Mouse (Mus musculus) kidney, embryonic 14.5 days (tissue): ENCODE results near the gene Bdkrb1. TPM values are rescaled to one million over a fixed set of nuclear protein-coding genes. Genes with fewer than 3 reads are reported as not detected.

Experiments used
- ATAC-seq: fragments of 200-750 bp; cut with Nextera tagmentation; 2 replicates; pipeline ENCODE4 v1.8.0; 2017; ENCODE audit warnings: moderate number of reproducible peaks, mild to moderate bottlenecking, moderate TSS enrichment, moderate library complexity; ENCODE audit not compliant: low FRiP score, low TSS enrichment
- H3K27ac ChIP-seq: fragments of 300-500 bp; sonication (generic); 2 replicates; pipeline ENCODE4 v1.5.1; 2014; ENCODE audit warnings: low read depth, mild to moderate bottlenecking, low read length, moderate library complexity, mixed read lengths
- H3K27me3 ChIP-seq: fragments of 300-500 bp; sonication (generic); 2 replicates; pipeline ENCODE4 v1.6.1; 2014; ENCODE audit warnings: mild to moderate bottlenecking, low read length; ENCODE audit not compliant: control insufficient read depth, insufficient read depth
- H3K36me3 ChIP-seq: fragments of 300-500 bp; sonication (generic); 2 replicates; pipeline ENCODE4 v1.6.1; 2014; ENCODE audit warnings: low read length, mixed read lengths; ENCODE audit not compliant: control insufficient read depth, insufficient read depth
- H3K4me1 ChIP-seq: fragments of 300-500 bp; sonication (generic); 2 replicates; pipeline ENCODE4 v1.6.1; 2014; ENCODE audit warnings: low read length, mixed read lengths; ENCODE audit not compliant: control insufficient read depth, insufficient read depth
- H3K4me2 ChIP-seq: fragments of 300-500 bp; sonication (generic); replicated peaks from 2 replicates; pipeline ENCODE4 v1.6.1; 2014; ENCODE audit warnings: low read depth, mild to moderate bottlenecking, low read length
- H3K4me3 ChIP-seq: fragments of 300-500 bp; sonication (generic); 2 replicates; pipeline ENCODE4 v1.5.1; 2014; ENCODE audit warnings: mild to moderate bottlenecking, low read length
- H3K9ac ChIP-seq: fragments of 300-500 bp; sonication (generic); 2 replicates; pipeline ENCODE4 v1.6.1; 2014; ENCODE audit warnings: low read depth, mild to moderate bottlenecking, low read length, moderate library complexity
- H3K9me3 ChIP-seq: fragments of 300-500 bp; sonication (generic); 2 replicates; pipeline ENCODE4 v1.6.1; 2016; ENCODE audit warnings: low read length; ENCODE audit not compliant: control insufficient read depth
- WGBS: fragments of 180-500 bp; shearing (Covaris S2); extraction: QIAGEN DNeasy Blood & Tissue Kit; methylation state at CpG from one replicate; pipeline ENCODE4 v1.1.7; 2014; 5-methylcytosine and 5-hydroxymethylcytosine counted together
- polyA plus RNA-seq: library from polyadenylated mRNA; unstranded; fragments of >200 nt; fragmentation: Nextera tagmentation; extraction: Ambion mirVana; gene quantifications from 2 replicates; pipeline ENCODE4 v1.2.1, GENCODE M21; 2014

The Bdkrb1 gene
- polyA plus RNA-seq, 1 experiment from 2014 or later: not detected

GRCm38 (mm10) chr12:105587526-105587925, 15.4 kb upstream of the Bdkrb1 start:
- Histone ChIP-seq H3K27me3 (no peaks in the 10 kb centered on the region), H3K9ac (no peak overlapping the region), H3K9me3 (no peaks in the 10 kb centered on the region), H3K4me1 (peaks cover 16% of the 10 kb centered on the region), H3K4me2 (no peak overlapping the region), H3K36me3 (no peaks in the 10 kb centered on the region), H3K4me3 (no peak overlapping the region), H3K27ac (no peak overlapping the region)
- no peak for ATAC-seq
- whole genome bisulfite sequencing: 82% methylated on average over 8 of the region's 8 CpGs

GRCm38 (mm10) chr12:105590786-105591185, 12.1 kb upstream of the Bdkrb1 start:
- WGBS: 69% methylated on average over 7 of the region's 7 CpGs
- H3K9ac ChIP-seq: no peak overlapping the region
- no peak overlapping the region for H3K27ac ChIP-seq
- H3K9me3 ChIP-seq: no peaks in the 10 kb centered on the region
- H3K36me3 ChIP-seq: no peaks in the 10 kb centered on the region
- no peaks in the 10 kb centered on the region for H3K27me3 ChIP-seq
- ATAC-seq: no peak
- H3K4me3 ChIP-seq: no peak overlapping the region
- H3K4me1 ChIP-seq: no peaks in the 10 kb centered on the region
- H3K4me2 ChIP-seq: no peak overlapping the region

- no peak overlapping the region for H3K4me3 ChIP-seq
- no peak overlapping the region for H3K4me2 ChIP-seq
- ATAC-seq: no peak
- WGBS: 96% methylated on average over 23 of the region's 23 CpGs
- no peaks in the 10 kb centered on the region for H3K27me3 ChIP-seq
- H3K36me3 ChIP-seq: no peaks in the 10 kb centered on the region
- H3K9ac ChIP-seq: no peak overlapping the region
- peaks cover 3% of the 10 kb centered on the region; the same call in 1 of the 2 replicates for H3K4me1 ChIP-seq
- H3K27ac ChIP-seq: no peak overlapping the region
- H3K9me3 ChIP-seq: no peaks in the 10 kb centered on the region
Measured at GRCm38 (mm10) chr12:105592361-105592761, 10.5 kb upstream of the Bdkrb1 start.

- H3K4me3 ChIP-seq: no peak overlapping the region
- H3K4me1 ChIP-seq: peaks cover 5% of the 10 kb centered on the region; the same call in 1 of the 2 replicates
- 67% methylated on average over 4 of the region's 4 CpGs for WGBS
- no peaks in the 10 kb centered on the region for H3K9me3 ChIP-seq
- H3K9ac ChIP-seq: no peak overlapping the region
- H3K4me2 ChIP-seq: no peak overlapping the region
- H3K27ac ChIP-seq: no peak overlapping the region
- ATAC-seq: no peak
- no peaks in the 10 kb centered on the region for H3K36me3 ChIP-seq
- H3K27me3 ChIP-seq: no peaks in the 10 kb centered on the region
Measured at GRCm38 (mm10) chr12:105593471-105593870, 9.4 kb upstream of the Bdkrb1 start.

GRCm38 (mm10) chr12:105597135-105597534, 5.8 kb upstream of the Bdkrb1 start:
- no peak overlapping the region for H3K27ac ChIP-seq
- H3K9ac ChIP-seq: no peak overlapping the region
- WGBS: 61% methylated on average over 8 of the region's 8 CpGs
- no peaks in the 10 kb centered on the region for H3K36me3 ChIP-seq
- H3K27me3 ChIP-seq: no peaks in the 10 kb centered on the region
- H3K4me1 ChIP-seq: peaks cover 5% of the 10 kb centered on the region; the same call in 1 of the 2 replicates
- ATAC-seq: peak; percentile 33; the same call in 1 of the 2 replicates
- H3K4me2 ChIP-seq: no peak overlapping the region
- H3K4me3 ChIP-seq: no peak overlapping the region
- H3K9me3 ChIP-seq: no peaks in the 10 kb centered on the region

GRCm38 (mm10) chr12:105598503-105598902, 4.4 kb upstream of the Bdkrb1 start:
- Histone ChIP-seq H3K4me3 (no peak overlapping the region), H3K36me3 (no peaks in the 10 kb centered on the region), H3K4me2 (no peak overlapping the region), H3K9ac (no peak overlapping the region), H3K27me3 (no peaks in the 10 kb centered on the region), H3K9me3 (no peaks in the 10 kb centered on the region), H3K27ac (no peak overlapping the region), H3K4me1 (peaks cover 5% of the 10 kb centered on the region; the same call in 1 of the 2 replicates)
- ATAC-seq: no peak
- 83% methylated on average over 10 of the region's 10 CpGs for WGBS

GRCm38 (mm10) chr12:105599098-105599497, 3.8 kb upstream of the Bdkrb1 start:
- Histone ChIP-seq H3K27me3 (no peaks in the 10 kb centered on the region), H3K9ac (no peak overlapping the region), H3K4me1 (peaks cover 5% of the 10 kb centered on the region; the same call in 1 of the 2 replicates), H3K4me2 (no peak overlapping the region), H3K9me3 (no peaks in the 10 kb centered on the region), H3K27ac (no peak overlapping the region), H3K36me3 (no peaks in the 10 kb centered on the region), H3K4me3 (no peak overlapping the region)
- WGBS: 74% methylated on average over 5 of the region's 5 CpGs
- no peak for ATAC-seq

GRCm38 (mm10) chr12:105601586-105601985, 1.3 kb upstream of the Bdkrb1 start:
- no peaks in the 10 kb centered on the region for H3K36me3 ChIP-seq
- no peak overlapping the region for H3K4me2 ChIP-seq
- no peaks in the 10 kb centered on the region for H3K9me3 ChIP-seq
- no peak overlapping the region for H3K9ac ChIP-seq
- H3K27ac ChIP-seq: no peak overlapping the region
- H3K4me1 ChIP-seq: peaks cover 5% of the 10 kb centered on the region; the same call in 1 of the 2 replicates
- no peaks in the 10 kb centered on the region for H3K27me3 ChIP-seq
- WGBS: 72% methylated on average over 6 of the region's 6 CpGs
- no peak overlapping the region for H3K4me3 ChIP-seq
- no peak for ATAC-seq

- no peak overlapping the region for H3K27ac ChIP-seq
- ATAC-seq: no peak
- no peaks in the 10 kb centered on the region for H3K27me3 ChIP-seq
- H3K4me1 ChIP-seq: no peaks in the 10 kb centered on the region; the same call in 1 of the 2 replicates
- H3K9ac ChIP-seq: no peak overlapping the region
- H3K36me3 ChIP-seq: no peaks in the 10 kb centered on the region
- no peaks in the 10 kb centered on the region for H3K9me3 ChIP-seq
- WGBS: 83% methylated on average over 11 of the region's 11 CpGs
- H3K4me2 ChIP-seq: no peak overlapping the region
- H3K4me3 ChIP-seq: no peak overlapping the region
Measured at GRCm38 (mm10) chr12:105603904-105604303, 1.0 kb downstream of the Bdkrb1 start.
